Mouse (Mus musculus): ENCODE measurements around the gene Mrps35. TPM values are rescaled to one million over a fixed set of nuclear protein-coding genes. Genes with fewer than 3 reads are reported as not detected.

Mrps35 gene
- polyA plus RNA-seq, 1 experiment from 2014 or later = 119 TPM

DNA sequence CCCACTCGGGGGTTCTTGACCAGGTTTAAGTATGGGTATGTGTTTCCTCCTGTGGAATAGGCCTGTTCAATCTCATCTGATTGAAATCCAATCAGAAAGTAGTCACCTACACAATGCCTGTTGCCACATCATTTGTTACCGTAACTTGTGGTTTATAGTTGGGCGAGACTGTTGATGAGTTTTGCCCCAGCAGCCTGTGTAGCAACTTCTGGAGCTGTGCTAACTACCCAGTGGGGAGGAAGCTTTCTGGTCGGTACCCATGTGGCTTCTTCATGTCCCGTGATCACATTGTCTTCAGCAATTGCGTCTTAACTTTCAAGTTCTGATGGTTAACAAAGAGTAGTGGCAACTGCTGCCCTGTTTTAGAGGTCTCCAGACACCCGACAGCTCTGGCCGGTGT is 9.1 kb downstream of the Mrps35 start:
- 95% methylated on average over 8 of the region's 8 CpGs for WGBS
- Histone ChIP-seq H3K4me1 (ENCODE audit: control insufficient read depth, insufficient read depth, low read length) (no peaks in the 10 kb centered on the region), H3K36me3 (ENCODE audit: control insufficient read depth, insufficient read depth, low read length) (peaks cover 77% of the 10 kb centered on the region), H3K4me2 (ENCODE audit: low read length) (no peak overlapping the region), H3K9ac (ENCODE audit: low read length) (no peak overlapping the region), H3K27me3 (replicated peaks; ENCODE audit: control insufficient read depth, insufficient read depth, low read length) (no peaks in the 10 kb centered on the region), H3K27ac (ENCODE audit: low read depth, low read length) (no peak overlapping the region), H3K4me3 (ENCODE audit: low read depth, low read length) (no peak overlapping the region), H3K9me3 (replicated peaks; ENCODE audit: control insufficient read depth, low read length) (no peaks in the 10 kb centered on the region)
- ATAC-seq (no peak), DNase-seq (ENCODE audit: low spot score) (no peak)

- no peak overlapping the region for H3K4me2 ChIP-seq (ENCODE audit: low read length)
- no peaks in the 10 kb centered on the region for H3K4me1 ChIP-seq (ENCODE audit: control insufficient read depth, insufficient read depth, low read length)
- H3K36me3 ChIP-seq (ENCODE audit: control insufficient read depth, insufficient read depth, low read length) = peaks cover 75% of the 10 kb centered on the region
- ATAC-seq (no peak), DNase-seq (ENCODE audit: low spot score) (no peak)
- no peak overlapping the region for H3K27ac ChIP-seq (ENCODE audit: low read depth, low read length)
- H3K4me3 ChIP-seq (ENCODE audit: low read depth, low read length) = no peak overlapping the region
- no peaks in the 10 kb centered on the region for H3K27me3 ChIP-seq (replicated peaks; ENCODE audit: control insufficient read depth, insufficient read depth, low read length)
- WGBS = 92% methylated on average over 9 of the region's 9 CpGs
- H3K9me3 ChIP-seq (replicated peaks; ENCODE audit: control insufficient read depth, low read length) = no peaks in the 10 kb centered on the region
- no peak overlapping the region for H3K9ac ChIP-seq (ENCODE audit: low read length)
Observed at GRCm38 (mm10) chr6:147052440-147052839, 9.9 kb downstream of the Mrps35 start.

DNA sequence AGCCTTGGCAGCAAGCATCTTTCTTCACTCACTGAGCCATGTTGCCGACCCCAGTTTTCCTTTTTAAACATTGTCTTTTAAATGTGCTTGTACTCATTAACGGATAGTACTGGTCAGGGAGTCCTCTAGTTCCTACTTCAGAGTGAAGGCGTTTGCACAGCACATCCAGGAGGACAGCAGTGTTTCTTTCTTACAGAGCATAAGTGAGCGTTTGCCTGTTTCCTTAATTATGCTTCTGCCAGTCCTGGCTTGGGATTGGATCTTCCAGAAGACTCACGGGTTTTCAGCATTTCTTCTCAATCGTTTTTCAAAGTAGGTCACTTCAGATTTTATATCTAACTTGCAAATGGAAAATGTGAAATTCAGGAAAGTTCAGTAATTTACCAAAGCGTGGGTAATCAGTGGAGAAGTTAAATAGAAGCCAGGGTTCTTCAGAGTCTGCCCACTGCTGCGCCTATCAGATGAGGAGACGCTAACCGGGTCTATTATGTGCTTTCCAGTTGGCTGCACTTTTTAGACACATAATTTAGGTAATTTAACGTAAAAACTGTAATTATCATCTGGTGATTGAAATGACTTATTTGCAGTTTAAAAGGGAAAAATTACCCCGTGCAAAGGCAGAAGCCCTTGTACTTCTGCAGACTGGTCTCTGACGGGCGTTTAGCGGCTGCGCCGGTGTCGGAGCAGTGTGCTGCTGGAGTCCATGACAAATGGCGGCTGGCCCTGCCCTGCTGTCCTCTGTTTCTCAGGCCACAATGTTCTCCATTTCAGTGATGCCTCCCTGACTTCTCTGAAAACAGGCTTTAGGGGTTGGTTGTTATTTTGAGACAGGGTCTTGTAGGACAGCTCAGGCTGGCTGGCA is 11.5 kb downstream of the Mrps35 start:
- H3K4me1 ChIP-seq (ENCODE audit: control insufficient read depth, insufficient read depth, low read length) = no peaks in the 10 kb centered on the region
- H3K9me3 ChIP-seq (replicated peaks; ENCODE audit: control insufficient read depth, low read length) = no peaks in the 10 kb centered on the region
- peak overlapping the region; percentile 55; the same call in 1 of the 2 replicates for H3K27ac ChIP-seq (ENCODE audit: low read depth, low read length)
- DNase-seq (ENCODE audit: low spot score) (peak; percentile 75), ATAC-seq (peak; percentile 87)
- H3K36me3 ChIP-seq (ENCODE audit: control insufficient read depth, insufficient read depth, low read length) = peaks cover 62% of the 10 kb centered on the region
- H3K9ac ChIP-seq (ENCODE audit: low read length) = no peak overlapping the region
- no peak overlapping the region for H3K4me3 ChIP-seq (ENCODE audit: low read depth, low read length)
- WGBS = 67% methylated on average over 19 of the region's 19 CpGs
- no peak overlapping the region for H3K4me2 ChIP-seq (ENCODE audit: low read length)
- no peaks in the 10 kb centered on the region for H3K27me3 ChIP-seq (replicated peaks; ENCODE audit: control insufficient read depth, insufficient read depth, low read length)

- WGBS = 91% methylated on average over 10 of the region's 10 CpGs
- DNase-seq (ENCODE audit: low spot score) (no peak), ATAC-seq (no peak)
- Histone ChIP-seq H3K36me3 (ENCODE audit: control insufficient read depth, insufficient read depth, low read length) (peaks cover 56% of the 10 kb centered on the region), H3K27ac (ENCODE audit: low read depth, low read length) (no peak overlapping the region), H3K4me3 (ENCODE audit: low read depth, low read length) (no peak overlapping the region), H3K9me3 (replicated peaks; ENCODE audit: control insufficient read depth, low read length) (no peaks in the 10 kb centered on the region), H3K9ac (ENCODE audit: low read length) (no peak overlapping the region), H3K27me3 (replicated peaks; ENCODE audit: control insufficient read depth, insufficient read depth, low read length) (no peaks in the 10 kb centered on the region), H3K4me1 (ENCODE audit: control insufficient read depth, insufficient read depth, low read length) (no peaks in the 10 kb centered on the region), H3K4me2 (ENCODE audit: low read length) (no peak overlapping the region)
Observed at GRCm38 (mm10) chr6:147055374-147055977, 12.9 kb downstream of the Mrps35 start.

GRCm38 (mm10) chr6:147059326-147059725 is 16.8 kb downstream of the Mrps35 start:
- Histone ChIP-seq H3K4me2 (ENCODE audit: low read length) (no peak overlapping the region), H3K9ac (ENCODE audit: low read length) (no peak overlapping the region), H3K4me3 (ENCODE audit: low read depth, low read length) (no peak overlapping the region), H3K9me3 (replicated peaks; ENCODE audit: control insufficient read depth, low read length) (no peaks in the 10 kb centered on the region), H3K36me3 (ENCODE audit: control insufficient read depth, insufficient read depth, low read length) (peaks cover 56% of the 10 kb centered on the region), H3K27ac (ENCODE audit: low read depth, low read length) (no peak overlapping the region), H3K4me1 (ENCODE audit: control insufficient read depth, insufficient read depth, low read length) (peaks cover 4% of the 10 kb centered on the region), H3K27me3 (replicated peaks; ENCODE audit: control insufficient read depth, insufficient read depth, low read length) (no peaks in the 10 kb centered on the region)
- DNase-seq (ENCODE audit: low spot score) (no peak), ATAC-seq (no peak)
- 79% methylated on average over 7 of the region's 7 CpGs for WGBS

DNA sequence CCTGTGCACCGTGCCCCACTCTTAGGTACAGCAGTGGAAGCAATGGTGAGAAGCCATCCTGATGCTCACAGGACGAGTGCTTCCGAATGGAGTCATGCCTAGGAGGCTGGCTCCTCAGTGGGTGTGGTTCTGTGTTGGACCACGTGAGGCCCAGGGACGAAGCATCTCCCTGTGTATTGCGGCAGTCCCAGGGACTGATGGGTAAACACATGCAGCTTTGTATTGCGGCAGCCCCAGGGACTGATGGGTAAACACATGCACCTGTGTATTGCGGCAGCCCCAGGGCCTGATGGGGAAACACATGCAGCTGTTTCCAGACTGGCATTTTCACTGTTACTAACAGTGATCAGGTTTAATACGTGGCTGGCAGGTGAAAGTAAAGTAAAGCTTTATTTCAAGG is 19.1 kb downstream of the Mrps35 start:
- Histone ChIP-seq H3K27me3 (replicated peaks; ENCODE audit: control insufficient read depth, insufficient read depth, low read length) (no peaks in the 10 kb centered on the region), H3K36me3 (ENCODE audit: control insufficient read depth, insufficient read depth, low read length) (peaks cover 48% of the 10 kb centered on the region), H3K4me1 (ENCODE audit: control insufficient read depth, insufficient read depth, low read length) (peaks cover 4% of the 10 kb centered on the region), H3K4me2 (ENCODE audit: low read length) (no peak overlapping the region), H3K9me3 (replicated peaks; ENCODE audit: control insufficient read depth, low read length) (no peaks in the 10 kb centered on the region), H3K4me3 (ENCODE audit: low read depth, low read length) (no peak overlapping the region), H3K27ac (ENCODE audit: low read depth, low read length) (no peak overlapping the region; the same call in 1 of the 2 replicates), H3K9ac (ENCODE audit: low read length) (no peak overlapping the region)
- ATAC-seq (peak; percentile 89), DNase-seq (ENCODE audit: low spot score) (peak; percentile 60)
- 58% methylated on average over 9 of the region's 9 CpGs for WGBS

DNA sequence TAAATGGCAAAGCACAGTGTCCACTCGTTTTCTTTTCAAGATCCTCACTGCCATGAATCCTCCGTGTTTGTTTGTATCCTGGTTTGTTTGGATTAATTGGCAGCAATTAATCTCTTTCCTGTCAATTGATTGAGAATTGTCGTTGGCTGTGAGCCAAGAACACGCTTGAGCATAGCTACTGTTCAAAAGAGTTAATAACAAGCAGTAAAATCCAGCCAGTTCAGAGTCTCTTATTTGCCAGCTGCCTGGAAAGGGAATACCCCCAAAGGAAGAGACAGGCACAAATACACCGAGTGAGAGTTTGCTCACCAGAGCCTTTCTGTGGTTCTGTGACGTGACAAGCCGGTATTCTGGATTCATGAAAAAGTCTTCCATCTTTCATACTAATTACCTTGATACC is 19.5 kb downstream of the Mrps35 start:
- ATAC-seq (peak; percentile 85), DNase-seq (ENCODE audit: low spot score) (peak; percentile 77)
- Histone ChIP-seq H3K27me3 (replicated peaks; ENCODE audit: control insufficient read depth, insufficient read depth, low read length) (no peaks in the 10 kb centered on the region), H3K4me3 (ENCODE audit: low read depth, low read length) (no peak overlapping the region), H3K9me3 (replicated peaks; ENCODE audit: control insufficient read depth, low read length) (no peaks in the 10 kb centered on the region), H3K27ac (ENCODE audit: low read depth, low read length) (no peak overlapping the region; the same call in 1 of the 2 replicates), H3K36me3 (ENCODE audit: control insufficient read depth, insufficient read depth, low read length) (peaks cover 50% of the 10 kb centered on the region), H3K9ac (ENCODE audit: low read length) (no peak overlapping the region), H3K4me1 (ENCODE audit: control insufficient read depth, insufficient read depth, low read length) (peaks cover 4% of the 10 kb centered on the region), H3K4me2 (ENCODE audit: low read length) (no peak overlapping the region)
- WGBS = 28% methylated on average over 7 of the region's 7 CpGs

- Histone ChIP-seq H3K4me1 (ENCODE audit: control insufficient read depth, insufficient read depth, low read length) (peaks cover 4% of the 10 kb centered on the region), H3K9ac (ENCODE audit: low read length) (no peak overlapping the region), H3K9me3 (replicated peaks; ENCODE audit: control insufficient read depth, low read length) (no peaks in the 10 kb centered on the region), H3K36me3 (ENCODE audit: control insufficient read depth, insufficient read depth, low read length) (peaks cover 53% of the 10 kb centered on the region), H3K4me3 (ENCODE audit: low read depth, low read length) (no peak overlapping the region), H3K27me3 (replicated peaks; ENCODE audit: control insufficient read depth, insufficient read depth, low read length) (no peaks in the 10 kb centered on the region), H3K27ac (ENCODE audit: low read depth, low read length) (no peak overlapping the region), H3K4me2 (ENCODE audit: low read length) (no peak overlapping the region)
- ATAC-seq = no peak
- no peak for DNase-seq (ENCODE audit: low spot score)
- 71% methylated on average over 7 of the region's 7 CpGs for WGBS
Observed at GRCm38 (mm10) chr6:147062694-147063093, 20.1 kb downstream of the Mrps35 start.
